Mouse (Mus musculus) right cerebral cortex, postnatal 36 days (tissue): ENCODE measurements around the gene Mxd1.

Experiments
- DNase-seq, 2 experiments: peaks; one replicate each; pipeline ENCODE4 v3.0.0; 2022; ENCODE audit warnings: low spot score in 2 of 2, mixed read lengths in 1 of 2

Gene Mxd1

DNA sequence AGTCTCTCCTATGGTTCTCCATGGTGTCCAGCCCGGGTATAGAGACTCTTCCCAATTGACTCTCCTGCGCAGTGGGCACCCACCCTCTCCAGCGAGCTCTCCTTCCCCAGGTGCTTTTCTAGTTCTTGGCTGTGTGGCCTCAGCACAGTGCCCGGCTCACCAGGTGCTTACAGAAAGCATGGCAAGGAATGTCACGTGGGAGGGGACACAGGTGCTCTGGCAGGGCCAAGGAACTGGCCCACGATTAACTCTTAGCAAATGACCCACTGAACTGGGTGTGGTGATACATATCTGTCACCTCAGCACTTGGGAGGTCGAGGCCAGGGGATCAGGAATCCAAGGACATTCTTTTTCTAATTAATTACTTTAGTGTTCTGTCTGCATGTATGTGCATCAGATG is 22.8 kb downstream of the Mxd1 start:
- DNase-seq = no peak

GRCm38 (mm10) chr6:86645551-86645950 is 23.4 kb downstream of the Mxd1 start:
- DNase-seq = no peak

- no peak for DNase-seq
Observed at GRCm38 (mm10) chr6:86644775-86645400, 24.1 kb downstream of the Mxd1 start.

- no peak for DNase-seq
Observed at GRCm38 (mm10) chr6:86641716-86642115, 27.2 kb downstream of the Mxd1 start.

GRCm38 (mm10) chr6:86640776-86641175 is 28.2 kb downstream of the Mxd1 start:
- DNase-seq = no peak

DNA sequence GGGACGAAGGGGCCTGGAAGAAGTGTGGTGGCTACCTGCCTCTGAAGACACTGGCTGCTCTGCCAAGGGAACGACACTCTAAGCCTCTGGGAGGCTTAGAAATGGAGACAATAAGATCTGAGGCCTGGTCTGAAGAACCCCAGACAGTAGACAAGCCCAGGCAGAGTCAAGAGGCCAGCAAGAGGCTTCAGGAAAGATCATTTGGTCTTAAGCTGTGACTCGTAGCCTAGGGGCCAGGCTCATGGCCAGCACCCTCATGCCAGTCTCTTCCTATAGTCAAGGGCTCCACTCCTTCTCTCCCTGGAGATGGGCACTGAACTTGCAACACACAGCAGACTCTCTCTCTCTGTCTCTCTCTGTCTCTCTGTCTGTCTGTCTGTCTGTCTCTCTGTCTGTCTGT is 28.8 kb downstream of the Mxd1 start:
- no peak for DNase-seq

GRCm38 (mm10) chr6:86639180-86640160 is 29.5 kb downstream of the Mxd1 start:
- no peak for DNase-seq

DNA sequence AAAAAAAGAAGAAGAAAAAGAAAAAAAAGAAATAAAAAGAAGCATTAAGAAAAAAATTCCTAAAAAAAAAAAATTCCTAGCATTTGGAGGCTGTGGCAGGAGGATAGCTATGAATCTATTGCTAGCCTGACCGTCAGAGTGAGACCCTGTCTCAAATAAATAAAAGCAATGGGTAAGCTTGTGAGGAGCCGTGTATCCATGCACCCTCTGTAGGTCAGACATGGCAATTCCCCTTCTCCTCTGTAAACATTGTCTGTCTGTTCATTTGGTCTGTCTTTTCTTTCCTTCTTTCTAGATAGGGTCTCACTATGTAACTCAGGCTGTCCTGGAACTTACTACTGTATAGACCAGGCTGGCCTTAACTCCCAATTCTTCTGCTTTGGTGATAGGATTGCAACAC is 30.5 kb downstream of the Mxd1 start:
- no peak for DNase-seq

- DNase-seq = no peak
Observed at GRCm38 (mm10) chr6:86637860-86638259, 31.1 kb downstream of the Mxd1 start.

DNA sequence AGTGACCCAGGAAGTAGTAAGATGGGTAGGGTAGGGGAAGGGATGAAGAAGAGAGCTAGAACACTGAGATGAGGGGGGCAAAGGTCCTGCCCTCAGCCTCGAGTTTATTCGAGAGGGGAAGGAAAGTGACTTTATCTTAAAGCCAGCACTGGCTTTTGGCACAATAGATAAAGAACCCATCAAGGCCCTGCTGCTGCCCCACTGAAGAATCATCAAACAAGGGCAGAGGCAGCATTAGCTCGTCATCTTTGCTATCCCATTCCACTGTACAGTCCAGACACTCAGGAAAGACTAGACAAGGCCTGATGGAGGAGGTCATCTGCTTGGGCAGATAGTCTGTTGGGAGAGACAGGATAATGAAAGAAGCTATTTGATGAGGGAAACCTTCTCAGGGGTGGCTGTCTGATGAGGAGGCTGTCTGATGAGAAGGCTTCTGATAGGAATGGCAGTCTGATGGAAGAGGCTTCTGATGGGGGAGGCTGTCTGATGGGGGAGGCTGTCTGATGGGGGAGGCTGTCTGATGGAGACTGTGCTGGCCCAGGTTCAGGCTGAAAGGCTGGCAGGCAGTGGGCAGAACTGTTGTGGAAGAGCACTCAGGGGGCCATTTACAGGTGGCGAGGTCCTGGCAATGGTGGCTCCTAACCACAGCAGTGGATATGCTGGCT is 31.7 kb downstream of the Mxd1 start:
- no peak for DNase-seq

DNA sequence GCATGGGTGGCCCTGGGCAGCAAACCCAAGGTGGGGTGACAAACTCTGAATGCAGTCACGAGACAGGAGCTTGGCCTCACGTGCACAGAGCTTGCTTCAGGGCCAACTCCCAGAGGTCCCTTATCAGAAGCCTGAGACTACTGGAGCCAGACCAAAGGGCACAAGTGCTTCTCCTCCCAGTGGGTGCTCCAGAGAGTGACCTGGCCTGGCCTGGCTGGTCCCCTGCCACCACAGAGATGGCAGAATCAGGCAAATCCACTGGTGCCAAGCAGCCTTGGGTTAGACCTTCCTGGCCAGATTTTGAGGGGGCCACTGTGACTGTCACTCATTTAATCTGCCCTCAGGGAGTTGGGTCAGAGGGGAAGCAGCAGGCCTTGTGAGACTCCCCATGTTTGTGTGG is 32.5 kb downstream of the Mxd1 start:
- no peak for DNase-seq

GRCm38 (mm10) chr6:86630141-86630540 is 38.8 kb downstream of the Mxd1 start:
- DNase-seq = no peak

- no peak for DNase-seq
Observed at GRCm38 (mm10) chr6:86627946-86628345, 41.0 kb downstream of the Mxd1 start, which contains the start of gene Asprv1. Gene Asprv1, plus strand, starts transcription at chr6:86628164.

GRCm38 (mm10) chr6:86624074-86625030 is 44.6 kb downstream of the Mxd1 start:
- peak; percentile 42 to 48 for DNase-seq

DNA sequence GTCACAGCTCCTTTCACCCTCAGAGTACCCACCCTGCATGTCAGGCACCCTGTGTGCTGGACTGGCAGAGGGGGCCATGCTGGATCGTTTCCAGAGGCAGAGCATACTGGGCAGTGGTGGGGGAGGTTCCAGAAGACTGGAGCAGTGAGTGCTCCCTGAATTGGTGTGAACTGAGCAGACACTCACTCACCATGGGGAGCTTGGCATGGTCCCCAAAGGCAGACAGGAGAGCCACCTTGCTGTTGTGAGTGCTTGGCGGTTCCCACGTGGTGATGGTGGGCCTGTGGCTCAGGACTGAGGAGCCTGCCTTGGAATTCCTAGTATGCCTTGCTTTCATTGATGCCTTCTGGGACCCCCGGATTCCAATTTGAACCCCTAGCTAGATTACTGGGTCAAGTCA is 45.8 kb downstream of the Mxd1 start:
- DNase-seq = no peak

DNA sequence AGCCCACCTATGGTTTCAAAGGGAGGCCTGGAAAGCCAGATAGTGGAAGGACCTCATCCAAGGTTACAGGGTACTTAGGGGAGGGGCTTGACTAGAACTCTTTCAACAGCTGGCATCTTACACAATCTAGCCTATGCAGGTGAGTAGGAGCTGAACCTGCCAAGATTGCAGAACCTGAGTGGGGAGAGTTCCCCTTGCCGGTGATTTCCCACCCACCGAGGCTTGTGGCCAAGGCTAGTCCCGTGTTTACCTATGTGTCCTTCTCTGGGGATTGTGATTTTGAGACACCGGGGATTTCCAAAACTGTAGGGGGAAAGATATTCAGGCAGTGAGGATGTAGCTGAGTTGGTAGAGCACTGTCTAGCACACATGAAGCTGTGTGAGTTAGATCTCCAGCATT is 53.7 kb downstream of the Mxd1 start:
- DNase-seq = no peak

- no peak for DNase-seq
Observed at GRCm38 (mm10) chr6:86610714-86611113, 58.2 kb downstream of the Mxd1 start.

DNA sequence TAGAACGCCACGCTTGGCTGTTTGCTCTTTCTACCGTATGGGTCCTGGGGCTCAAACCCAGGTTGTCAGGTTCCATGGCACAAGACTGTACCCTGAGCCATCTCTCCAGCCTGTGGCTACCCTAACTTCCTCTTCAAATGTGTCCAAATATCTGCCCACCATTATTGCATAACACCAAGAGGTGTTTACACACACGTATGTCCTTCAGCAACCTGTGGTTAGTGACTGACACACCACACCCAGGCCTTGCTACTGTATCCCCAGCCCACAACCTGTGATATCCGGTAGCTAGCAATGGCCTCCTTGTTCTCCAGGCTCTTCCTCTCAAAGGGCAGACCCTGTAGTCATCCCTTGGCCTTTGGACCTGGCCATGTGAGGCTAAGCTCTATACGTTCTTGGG is 59.7 kb downstream of the Mxd1 start:
- DNase-seq = no peak

- no peak for DNase-seq
Observed at GRCm38 (mm10) chr6:86607471-86607870, 61.5 kb downstream of the Mxd1 start.

DNA sequence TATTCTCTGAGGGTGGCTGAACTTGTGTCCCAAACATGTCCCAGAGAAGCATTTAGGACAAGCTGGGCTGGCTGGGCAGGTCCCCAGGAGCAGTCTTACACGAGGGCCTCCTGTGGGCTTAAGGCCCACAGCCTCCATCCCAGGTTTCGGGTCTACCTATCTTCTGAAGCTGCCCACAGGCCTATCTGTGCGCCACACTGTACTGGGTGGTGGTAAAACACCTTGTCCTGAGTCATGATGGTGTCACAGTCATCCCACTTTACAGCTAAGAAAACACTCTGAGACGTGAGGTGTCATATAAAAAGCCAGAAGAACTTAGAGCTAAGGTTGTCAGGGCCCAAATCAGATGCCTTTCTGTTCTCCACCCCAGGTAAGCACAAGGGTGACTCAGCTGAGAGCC is 62.7 kb downstream of the Mxd1 start:
- no peak for DNase-seq

GRCm38 (mm10) chr6:86605260-86605659 is 63.7 kb downstream of the Mxd1 start:
- no peak for DNase-seq
